Mouse (Mus musculus) limb, embryonic 13.5 days (tissue): Measurements from ENCODE around the gene Flt4. TPM values are rescaled to one million over a fixed set of nuclear protein-coding genes. Genes with fewer than 3 reads are reported as not detected.
"Not testable (repeated sequence)": the region's sequence is repeated elsewhere in the genome, so short reads cannot be mapped to it uniquely, and the experiment has no call there.

Source experiments
- ATAC-seq: fragments of 200-750 bp; cut with Nextera tagmentation; 2 replicates; pipeline ENCODE4 v1.8.0; 2017; ENCODE audit warnings: low read depth, moderate number of reproducible peaks, moderate TSS enrichment; ENCODE audit not compliant: low FRiP score
- H3K27ac ChIP-seq: fragments of 300-500 bp; sonication (generic); 2 replicates; pipeline ENCODE4 v1.5.1; 2015; ENCODE audit warnings: inconsistent platforms, mild to moderate bottlenecking, moderate library complexity
- H3K27me3 ChIP-seq: fragments of 300-500 bp; sonication (generic); 2 replicates; pipeline ENCODE4 v1.6.1; 2015; ENCODE audit warnings: mild to moderate bottlenecking, inconsistent platforms
- H3K36me3 ChIP-seq: fragments of 300-500 bp; sonication (generic); 2 replicates; pipeline ENCODE4 v1.6.1; 2015; ENCODE audit warnings: inconsistent platforms, mild to moderate bottlenecking, moderate library complexity
- H3K4me1 ChIP-seq: fragments of 300-500 bp; sonication (generic); 2 replicates; pipeline ENCODE4 v1.6.1; 2015; ENCODE audit warnings: inconsistent platforms
- H3K4me2 ChIP-seq: fragments of 300-500 bp; sonication (generic); replicated peaks from 2 replicates; pipeline ENCODE4 v1.6.1; 2015; ENCODE audit warnings: inconsistent platforms, mild to moderate bottlenecking, moderate library complexity
- H3K4me3 ChIP-seq: fragments of 300-500 bp; sonication (generic); 2 replicates; pipeline ENCODE4 v1.5.1; 2015; ENCODE audit warnings: moderate library complexity, mild to moderate bottlenecking, inconsistent platforms
- H3K9ac ChIP-seq: fragments of 300-500 bp; sonication (generic); 2 replicates; pipeline ENCODE4 v1.6.1; 2015; ENCODE audit warnings: mild to moderate bottlenecking, inconsistent platforms
- H3K9me3 ChIP-seq: fragments of 300-500 bp; sonication (generic); 2 replicates; pipeline ENCODE4 v1.6.1; 2016; ENCODE audit warnings: inconsistent platforms
- WGBS: fragments of 180-500 bp; shearing (Covaris S2); methylation state at CpG from one replicate; pipeline ENCODE4 v1.1.7; 2015; 5-methylcytosine and 5-hydroxymethylcytosine counted together
- polyA plus RNA-seq: library from polyadenylated mRNA; unstranded; fragments of >200 nt; fragmentation: Nextera tagmentation; extraction: Ambion mirVana; gene quantifications from 2 replicates; pipeline ENCODE4 v1.2.1, GENCODE M21; 2015

Gene Flt4
- 4.2 and 4.3 TPM in 2 replicates for polyA plus RNA-seq

DNA sequence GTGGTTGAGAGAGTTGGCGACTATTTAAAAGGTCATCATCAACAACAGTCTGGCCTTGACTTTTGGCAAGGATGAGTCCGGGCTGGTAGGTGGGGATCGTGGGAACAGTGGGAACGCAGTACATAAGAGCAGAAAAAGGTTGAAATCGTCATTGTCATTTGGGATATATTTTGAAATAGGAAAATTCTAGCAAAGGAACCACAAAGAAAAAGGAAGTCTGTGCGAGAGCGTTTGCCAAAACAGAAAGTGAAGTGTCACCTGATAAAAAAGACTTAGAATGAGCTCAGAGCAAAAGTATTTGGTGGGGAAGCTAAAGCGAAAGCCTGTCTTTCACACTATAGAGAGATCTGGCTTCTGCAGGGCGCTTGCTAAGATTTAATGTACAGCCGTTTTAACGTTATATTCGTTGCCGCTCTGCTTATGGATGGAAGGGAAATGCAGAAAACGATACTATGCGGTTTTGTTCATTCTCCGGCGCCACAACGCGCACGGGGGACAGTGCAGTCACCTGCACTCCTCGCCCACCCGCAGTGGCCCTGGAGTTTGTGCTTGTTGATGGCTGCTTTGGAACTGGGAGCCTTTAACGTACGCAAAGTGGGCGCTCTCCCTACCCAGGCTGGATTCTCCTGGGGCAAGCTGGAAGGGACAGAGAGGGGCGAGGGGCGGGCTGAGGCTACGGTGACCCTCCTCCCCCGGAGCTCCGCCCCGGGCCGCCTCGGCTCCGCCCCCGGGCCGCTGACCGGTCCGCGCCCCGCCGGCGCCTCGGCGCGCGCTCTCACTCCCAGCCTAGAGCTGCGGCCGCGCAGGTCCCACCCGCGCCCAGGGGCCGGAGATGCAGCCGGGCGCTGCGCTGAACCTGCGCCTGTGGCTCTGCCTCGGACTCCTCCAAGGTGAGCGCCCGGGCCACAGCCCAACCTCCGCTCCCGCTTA is at the start of gene Flt4:
Gene Flt4, plus strand, starts transcription at position 326 of the 930 bp plus-strand sequence.
- not testable (repeated sequence) for H3K36me3 ChIP-seq, H3K9me3 ChIP-seq, H3K27ac ChIP-seq, H3K4me1 ChIP-seq
- Histone ChIP-seq H3K4me3 (peak within 1 kb of the TSS; percentile 49), H3K9ac (peak within 1 kb of the TSS; percentile 56), H3K27me3 (peaks cover 71% of the 10 kb centered on the region), H3K4me2 (peak within 1 kb of the TSS; percentile 74)
- ATAC-seq = peak; percentile 76
- WGBS = 5% methylated on average over 52 of the region's 61 CpGs

DNA sequence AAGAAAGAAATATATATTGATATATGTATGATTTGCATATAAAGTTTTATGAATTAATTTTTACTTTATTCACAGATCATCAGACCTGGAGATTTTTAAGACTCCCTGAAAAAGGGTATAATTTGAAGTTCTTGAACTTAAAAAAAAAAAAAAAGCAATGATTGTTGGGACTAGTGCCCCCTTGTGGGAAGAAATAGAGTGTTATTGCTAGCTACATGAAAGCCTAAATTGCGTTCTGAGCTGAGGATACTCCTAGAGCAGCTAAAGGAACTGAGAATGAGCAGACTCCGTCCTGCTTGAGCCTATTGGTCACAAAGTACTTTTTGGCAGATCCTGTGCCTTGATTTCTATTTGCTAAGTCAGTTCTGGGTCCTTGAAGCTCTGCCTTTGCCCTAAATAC is 34.0 kb upstream of the Flt4 start:
- H3K4me3 ChIP-seq, H3K4me1 ChIP-seq, H3K27ac ChIP-seq, H3K36me3 ChIP-seq, H3K27me3 ChIP-seq, H3K9me3 ChIP-seq, H3K4me2 ChIP-seq, ATAC-seq, H3K9ac ChIP-seq: not testable (repeated sequence)
- WGBS = 33% methylated on average over 2 of the region's 2 CpGs

DNA sequence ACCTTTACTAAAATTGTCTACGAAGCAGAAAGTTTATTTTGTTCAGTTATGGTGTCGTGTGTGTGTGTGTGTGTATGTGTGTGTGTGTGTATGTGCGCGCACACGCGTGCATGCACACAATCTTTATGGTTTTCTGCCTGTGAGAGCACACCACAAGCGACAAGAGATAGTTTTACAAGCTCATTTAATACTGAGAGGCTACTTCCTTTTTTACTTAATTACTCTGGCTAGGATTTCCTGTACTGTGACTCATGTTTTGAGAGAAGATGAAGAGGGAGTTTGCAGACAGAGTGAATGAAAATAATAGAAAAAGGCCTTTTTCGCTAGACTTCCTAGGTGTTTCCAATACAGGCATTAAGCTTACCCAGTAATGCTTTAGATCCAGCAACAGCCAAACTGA is 28.6 kb upstream of the Flt4 start:
- H3K4me3 ChIP-seq, H3K27ac ChIP-seq, H3K9me3 ChIP-seq, H3K4me1 ChIP-seq, H3K36me3 ChIP-seq, H3K9ac ChIP-seq, H3K27me3 ChIP-seq, H3K4me2 ChIP-seq, ATAC-seq: not testable (repeated sequence)
- 82% methylated on average over 8 of the region's 8 CpGs for WGBS

DNA sequence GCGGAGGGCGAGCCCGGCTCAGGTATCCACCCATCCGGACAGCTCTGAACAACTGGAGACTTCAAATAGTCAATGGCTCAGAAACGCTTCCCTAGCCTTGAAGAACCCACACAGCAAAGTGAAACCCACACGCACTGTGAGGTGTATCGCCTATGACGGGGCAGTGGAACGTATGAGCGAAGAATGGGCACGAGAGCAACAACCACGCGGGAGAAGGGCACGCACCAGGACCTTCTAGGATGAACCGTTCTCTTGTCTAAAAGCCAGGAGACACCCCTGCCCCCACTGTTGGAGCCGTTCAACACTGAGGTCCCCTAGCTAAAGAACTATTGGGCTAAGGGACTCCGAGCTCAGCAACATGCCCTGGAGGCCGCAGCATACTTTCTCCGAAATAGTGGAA is 18.9 kb upstream of the Flt4 start:
- Histone ChIP-seq H3K27me3 (no peaks in the 10 kb centered on the region), H3K9ac (no peak overlapping the region), H3K36me3 (no peaks in the 10 kb centered on the region), H3K4me1 (no peaks in the 10 kb centered on the region), H3K4me2 (no peak overlapping the region), H3K27ac (no peak overlapping the region), H3K4me3 (no peak overlapping the region), H3K9me3 (no peaks in the 10 kb centered on the region)
- WGBS = 96% methylated on average over 19 of the region's 19 CpGs
- ATAC-seq = no peak

DNA sequence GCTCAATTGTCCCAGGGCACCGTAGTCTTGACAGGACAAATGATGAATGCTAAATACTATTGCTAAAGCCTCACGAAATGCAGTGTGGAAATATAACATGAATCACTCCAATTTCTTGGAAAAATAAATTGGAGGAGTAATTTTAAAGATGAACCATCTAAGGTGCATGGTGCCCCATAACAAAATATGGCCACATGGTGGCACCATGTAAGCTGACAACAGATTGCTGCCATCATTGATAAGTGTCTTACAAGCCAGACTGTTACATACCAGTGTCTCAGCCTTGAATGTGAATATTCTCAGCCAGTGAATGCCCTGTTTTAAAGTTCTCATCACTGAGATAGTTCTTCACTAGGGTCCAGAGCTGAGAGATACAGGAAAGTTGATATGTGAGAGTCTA is 11.9 kb upstream of the Flt4 start:
- not testable (repeated sequence) for H3K4me2 ChIP-seq, H3K4me3 ChIP-seq, H3K9me3 ChIP-seq, H3K27me3 ChIP-seq, H3K36me3 ChIP-seq, H3K27ac ChIP-seq, ATAC-seq, H3K4me1 ChIP-seq, H3K9ac ChIP-seq
- 71% methylated on average over 2 of the region's 2 CpGs for WGBS

DNA sequence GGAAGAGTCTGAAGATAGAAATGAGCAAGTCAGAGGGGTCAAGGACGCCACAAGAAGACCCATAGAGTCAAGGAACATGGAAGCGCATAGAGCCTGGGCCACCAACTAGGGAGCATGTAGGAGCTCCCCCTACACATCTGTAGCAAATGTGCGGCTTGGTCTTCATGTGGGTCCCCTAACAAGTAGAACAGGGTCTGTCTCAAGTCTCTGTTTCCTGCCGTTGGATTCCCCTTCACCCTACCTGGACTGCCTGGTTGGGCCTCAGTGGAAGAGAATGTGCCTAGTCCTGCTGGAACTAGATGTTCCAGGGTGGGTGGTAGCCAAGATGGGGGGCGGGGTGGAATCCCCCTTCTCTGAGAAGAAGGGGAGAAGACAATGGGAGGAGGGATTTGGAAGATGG is 757 bp upstream of the Flt4 start:
- peaks cover 62% of the 10 kb centered on the region for H3K27me3 ChIP-seq
- H3K9ac ChIP-seq, H3K27ac ChIP-seq, H3K4me3 ChIP-seq, H3K9me3 ChIP-seq, H3K36me3 ChIP-seq, H3K4me1 ChIP-seq, H3K4me2 ChIP-seq, ATAC-seq: not testable (repeated sequence)
- WGBS = 83% methylated on average over 5 of the region's 5 CpGs

DNA sequence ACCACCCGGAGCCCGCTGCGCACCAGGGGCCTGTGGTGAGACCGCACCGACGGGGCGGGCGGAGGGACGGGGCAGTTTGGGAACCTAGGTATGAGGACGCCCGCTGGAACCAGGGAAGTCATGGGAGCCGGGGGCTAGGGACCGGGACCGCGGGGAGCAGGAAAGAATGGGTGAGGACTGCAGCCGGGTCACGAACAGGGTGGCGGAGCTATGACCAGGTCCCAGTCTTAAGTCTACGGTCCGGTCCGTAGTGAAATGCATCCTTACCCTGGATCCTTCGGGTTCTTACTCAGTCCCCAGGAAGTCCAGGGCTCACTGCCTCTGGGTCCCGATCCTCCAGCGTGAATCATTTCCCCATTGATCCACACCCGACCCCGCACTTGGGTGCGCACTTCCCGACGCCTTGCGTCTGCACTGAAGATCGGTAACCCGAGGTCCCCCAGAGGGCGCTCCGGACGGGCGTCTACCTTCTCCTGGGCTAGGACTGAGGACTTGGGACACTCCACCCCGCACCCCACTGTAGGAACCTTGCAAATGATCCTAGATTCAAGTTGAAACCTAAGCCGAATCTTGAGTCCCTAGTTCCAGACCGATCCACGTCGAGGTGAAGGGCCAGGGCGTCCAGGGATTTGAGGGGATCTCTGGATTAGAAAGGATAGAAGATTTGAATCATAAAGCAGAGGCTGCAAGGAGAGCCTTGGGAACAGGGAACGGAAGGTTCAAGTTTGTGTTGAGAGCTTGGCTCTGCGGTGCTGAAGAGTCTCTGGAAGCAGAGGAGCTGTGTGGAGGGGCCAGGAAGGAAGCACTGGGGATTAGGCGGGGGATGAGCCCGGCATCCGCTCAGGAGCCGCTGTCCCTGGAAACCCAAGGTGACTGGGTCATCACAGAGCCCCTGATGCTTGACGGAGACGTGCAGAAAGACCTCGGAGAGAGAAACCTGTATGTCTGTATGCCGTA is 1.1 kb downstream of the Flt4 start:
- H3K4me1 ChIP-seq, H3K9me3 ChIP-seq, H3K27ac ChIP-seq, H3K36me3 ChIP-seq, ATAC-seq: not testable (repeated sequence)
- peak overlapping the region; percentile 56 for H3K9ac ChIP-seq
- WGBS = 2% methylated on average over 52 of the region's 52 CpGs
- peak overlapping the region; percentile 74 for H3K4me2 ChIP-seq
- peaks cover 81% of the 10 kb centered on the region for H3K27me3 ChIP-seq
- peak overlapping the region; percentile 49 for H3K4me3 ChIP-seq

DNA sequence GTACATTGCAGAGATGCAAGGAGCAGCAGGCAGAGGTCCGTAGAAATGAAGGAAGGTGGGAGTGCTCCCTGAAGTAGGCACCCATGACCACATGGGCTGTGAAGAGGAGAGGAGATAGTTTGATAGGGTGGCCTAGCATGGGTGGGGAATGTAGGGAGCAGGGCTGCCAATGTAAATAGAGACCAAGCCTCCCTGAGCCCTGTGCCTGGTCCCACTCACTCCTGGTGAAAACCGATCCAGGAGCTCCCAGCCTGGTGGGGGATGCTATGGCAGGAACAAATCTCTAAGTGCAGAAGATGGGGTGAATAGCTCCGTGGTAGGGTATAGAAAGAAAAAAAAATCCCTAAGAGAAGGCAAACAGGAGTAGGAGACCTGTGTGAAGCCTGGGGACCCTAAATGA is 2.3 kb downstream of the Flt4 start:
- H3K4me2 ChIP-seq, H3K27ac ChIP-seq, H3K9me3 ChIP-seq, H3K4me1 ChIP-seq, H3K4me3 ChIP-seq, ATAC-seq, H3K9ac ChIP-seq, H3K36me3 ChIP-seq: not testable (repeated sequence)
- WGBS = 19% methylated on average over 3 of the region's 3 CpGs
- peaks cover 84% of the 10 kb centered on the region for H3K27me3 ChIP-seq

DNA sequence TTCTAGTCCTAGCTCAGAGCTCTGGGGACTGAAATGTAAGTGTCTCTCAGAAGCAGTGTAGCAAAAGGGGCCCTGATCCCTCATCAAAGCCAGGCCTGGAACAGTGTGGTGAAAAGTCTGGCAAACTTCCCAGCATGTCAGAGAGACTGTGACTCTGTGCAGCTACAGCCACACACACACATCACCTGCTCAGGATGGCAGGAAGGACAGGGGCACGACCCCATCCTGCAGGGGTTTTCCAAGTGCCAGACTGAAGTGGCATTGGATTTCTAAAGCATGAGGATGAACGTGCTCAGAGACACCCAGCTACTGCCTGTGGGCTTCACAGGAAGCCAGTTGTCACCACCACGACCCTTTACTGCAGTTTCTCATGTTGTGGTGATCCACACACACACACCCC is 3.1 kb downstream of the Flt4 start:
- Histone ChIP-seq H3K36me3 (no peaks in the 10 kb centered on the region), H3K9ac (no peak overlapping the region), H3K27me3 (peaks cover 77% of the 10 kb centered on the region), H3K4me2 (no peak overlapping the region), H3K4me1 (0 out of 2 replicates have a peak, but pooled peaks cover 4% of the 10 kb centered on the region), H3K9me3 (no peaks in the 10 kb centered on the region), H3K4me3 (no peak overlapping the region), H3K27ac (no peak overlapping the region)
- 38% methylated on average over 3 of the region's 3 CpGs for WGBS
- no peak for ATAC-seq

DNA sequence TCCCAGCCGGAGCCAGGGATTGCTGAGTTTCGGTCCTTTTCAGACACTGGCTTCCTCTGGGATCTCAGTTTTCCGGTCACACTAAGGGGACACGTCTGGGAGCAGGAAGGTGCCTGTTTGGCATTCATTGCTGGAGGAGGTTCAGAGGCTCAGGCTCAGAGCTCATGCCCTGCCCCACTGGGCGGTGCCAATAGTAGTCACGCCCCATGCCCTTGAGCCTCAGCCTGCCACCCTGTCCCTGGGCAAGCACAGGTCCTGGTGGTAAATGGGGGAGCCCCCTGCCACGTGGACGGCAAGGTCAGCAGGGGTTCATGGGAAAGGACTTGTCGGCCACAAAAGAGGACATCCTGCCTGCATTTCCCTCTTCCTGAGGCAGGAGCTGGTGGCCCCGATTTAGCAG is 4.3 kb downstream of the Flt4 start:
- ATAC-seq = no peak
- Histone ChIP-seq H3K9ac (no peak overlapping the region), H3K9me3 (no peaks in the 10 kb centered on the region), H3K4me3 (no peak overlapping the region), H3K27me3 (peaks cover 65% of the 10 kb centered on the region), H3K27ac (no peak overlapping the region), H3K36me3 (no peaks in the 10 kb centered on the region), H3K4me2 (no peak overlapping the region), H3K4me1 (0 out of 2 replicates have a peak, but pooled peaks cover 4% of the 10 kb centered on the region)
- 8% methylated on average over 10 of the region's 10 CpGs for WGBS

DNA sequence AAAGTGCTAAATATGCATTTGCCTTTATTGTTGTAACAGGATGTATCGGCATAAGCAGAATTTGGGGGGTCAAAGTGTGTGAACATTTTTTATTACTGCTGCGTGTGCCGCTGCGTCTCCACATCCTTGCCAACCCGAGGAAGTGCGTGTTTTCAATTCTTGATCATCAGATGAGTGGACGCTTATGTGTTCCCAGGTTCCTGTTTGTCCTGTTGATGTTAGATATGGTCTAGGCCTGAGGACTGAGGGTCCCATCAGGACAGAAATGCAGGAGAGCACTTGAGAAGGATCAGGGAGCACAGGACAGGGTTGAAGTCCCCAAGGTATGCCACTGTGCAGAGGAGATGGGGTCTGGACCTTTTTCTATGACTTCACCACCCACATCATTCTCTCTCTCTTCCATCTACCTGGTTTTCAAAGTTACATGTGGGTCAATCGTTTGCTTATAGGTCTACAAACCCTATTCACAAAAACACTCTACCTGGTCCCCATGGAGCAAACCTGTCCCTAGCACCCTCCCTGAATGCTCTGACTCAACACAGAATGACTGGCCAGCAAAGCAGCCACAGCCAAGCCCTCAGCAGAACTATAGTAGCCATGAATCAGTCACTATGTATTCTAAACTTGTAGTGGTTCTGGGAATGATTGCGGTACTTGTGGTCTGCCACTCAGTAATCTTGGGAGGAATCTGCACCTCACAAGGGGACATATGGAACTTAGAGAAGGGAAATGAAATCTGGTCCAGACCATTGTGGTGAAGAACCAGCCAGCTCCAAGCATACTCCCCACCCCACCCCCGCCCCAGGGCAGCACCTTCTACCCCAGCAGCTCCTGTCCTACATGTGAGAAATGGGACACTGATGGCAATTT is 7.0 kb downstream of the Flt4 start:
- H3K4me1 ChIP-seq = no peaks in the 10 kb centered on the region
- no peak overlapping the region for H3K27ac ChIP-seq
- H3K4me3 ChIP-seq = no peak overlapping the region
- peaks cover 41% of the 10 kb centered on the region for H3K27me3 ChIP-seq
- H3K9ac ChIP-seq = no peak overlapping the region
- ATAC-seq = no peak
- H3K4me2 ChIP-seq = no peak overlapping the region
- no peaks in the 10 kb centered on the region for H3K36me3 ChIP-seq
- WGBS = 85% methylated on average over 10 of the region's 10 CpGs
- no peaks in the 10 kb centered on the region for H3K9me3 ChIP-seq
